Mouse (Mus musculus) embryonic facial prominence, embryonic 15.5 days (tissue): ENCODE results near the gene Med9. TPM values are rescaled to one million over a fixed set of nuclear protein-coding genes. Genes with fewer than 3 reads are reported as not detected.
A peak's percentile ranks its signal among the peaks of the same experiment; 100 is the strongest.

ENCODE experiments used
- ATAC-seq: fragments of 200-750 bp; cut with Nextera tagmentation; 2 replicates; pipeline ENCODE4 v1.8.0; 2017; ENCODE audit warnings: low read depth, moderate TSS enrichment; ENCODE audit not compliant: insufficient number of reproducible peaks, low FRiP score, low TSS enrichment
- H3K27ac ChIP-seq: fragments of 300-500 bp; sonication (generic); replicated peaks from 2 replicates; pipeline ENCODE4 v1.5.1; 2015; ENCODE audit warnings: mild to moderate bottlenecking, inconsistent platforms
- H3K27me3 ChIP-seq: fragments of 300-500 bp; sonication (generic); 2 replicates; pipeline ENCODE4 v1.6.1; 2015; ENCODE audit warnings: inconsistent platforms
- H3K36me3 ChIP-seq: fragments of 300-500 bp; sonication (generic); 2 replicates; pipeline ENCODE4 v1.6.1; 2015; ENCODE audit warnings: mild to moderate bottlenecking, inconsistent platforms
- H3K4me1 ChIP-seq: fragments of 300-500 bp; sonication (generic); 2 replicates; pipeline ENCODE4 v1.6.1; 2015; ENCODE audit warnings: inconsistent platforms
- H3K4me2 ChIP-seq: fragments of 300-500 bp; sonication (generic); replicated peaks from 2 replicates; pipeline ENCODE4 v1.6.1; 2015; ENCODE audit warnings: mild to moderate bottlenecking, inconsistent platforms
- H3K4me3 ChIP-seq: fragments of 300-500 bp; sonication (generic); replicated peaks from 2 replicates; pipeline ENCODE4 v1.5.1; 2015; ENCODE audit warnings: mild to moderate bottlenecking, inconsistent platforms
- H3K9ac ChIP-seq: fragments of 300-500 bp; sonication (generic); 2 replicates; pipeline ENCODE4 v1.6.1; 2015; ENCODE audit warnings: inconsistent platforms
- H3K9me3 ChIP-seq: fragments of 300-500 bp; sonication (generic); replicated peaks from 2 replicates; pipeline ENCODE4 v1.6.1; 2016; ENCODE audit warnings: inconsistent platforms
- WGBS: fragments of 180-500 bp; shearing (Covaris S2); methylation state at CpG from one replicate; pipeline ENCODE4 v1.1.7; 2015; 5-methylcytosine and 5-hydroxymethylcytosine counted together
- polyA plus RNA-seq: library from polyadenylated mRNA; unstranded; fragments of >200 nt; fragmentation: Nextera tagmentation; extraction: Ambion mirVana; gene quantifications from 2 replicates; pipeline ENCODE4 v1.2.1, GENCODE M21; 2015

The Med9 gene
- polyA plus RNA-seq, 1 experiment from 2014 or later = 39.4 TPM

GRCm38 (mm10) chr11:59965227-59966101, 17.5 kb downstream of the Med9 start:
- peak; percentile 77 for ATAC-seq
- 24% methylated on average over 25 of the region's 25 CpGs for WGBS
- H3K27ac ChIP-seq = peak overlapping the region; percentile 68; the same call in 1 of the 2 replicates

GRCm38 (mm10) chr11:59966102-59966483, 18.1 kb downstream of the Med9 start:
- Histone ChIP-seq H3K36me3 (peaks cover 17% of the 10 kb centered on the region), H3K4me2 (no peak overlapping the region), H3K4me1 (peaks cover 33% of the 10 kb centered on the region), H3K4me3 (no peak overlapping the region), H3K9me3 (no peaks in the 10 kb centered on the region), H3K27ac (no peak overlapping the region), H3K9ac (no peak overlapping the region), H3K27me3 (peaks cover 28% of the 10 kb centered on the region)
- 60% methylated on average over 4 of the region's 4 CpGs for WGBS
- no peak for ATAC-seq

More at GRCm38 (mm10) chr11:59965227-59966101, 17.5 kb downstream of the Med9 start:
- no peaks in the 10 kb centered on the region for H3K9me3 ChIP-seq
- H3K4me1 ChIP-seq = peaks cover 37% of the 10 kb centered on the region
- H3K4me2 ChIP-seq = peak overlapping the region; percentile 97
- H3K4me3 ChIP-seq = peak overlapping the region; percentile 51
- H3K36me3 ChIP-seq = peaks cover 17% of the 10 kb centered on the region
- peaks cover 28% of the 10 kb centered on the region for H3K27me3 ChIP-seq
- peak overlapping the region; percentile 35 for H3K9ac ChIP-seq

- H3K9me3 ChIP-seq = no peaks in the 10 kb centered on the region
- no peak overlapping the region for H3K4me2 ChIP-seq
- no peak overlapping the region for H3K9ac ChIP-seq
- peaks cover 2% of the 10 kb centered on the region for H3K36me3 ChIP-seq
- no peak overlapping the region for H3K27ac ChIP-seq
- peaks cover 25% of the 10 kb centered on the region for H3K4me1 ChIP-seq
- WGBS = 88% methylated on average over 1 of the region's 1 CpGs
- H3K4me3 ChIP-seq = no peak overlapping the region
- H3K27me3 ChIP-seq = peaks cover 25% of the 10 kb centered on the region
- ATAC-seq = no peak
Measured at GRCm38 (mm10) chr11:59967765-59968164, 19.8 kb downstream of the Med9 start.

- Histone ChIP-seq H3K27me3 (0 out of 2 replicates have a peak, but pooled peaks cover 3% of the 10 kb centered on the region), H3K9me3 (no peaks in the 10 kb centered on the region), H3K4me3 (no peak overlapping the region), H3K9ac (no peak overlapping the region), H3K36me3 (no peaks in the 10 kb centered on the region), H3K4me2 (no peak overlapping the region), H3K4me1 (0 out of 2 replicates have a peak, but pooled peaks cover 3% of the 10 kb centered on the region), H3K27ac (no peak overlapping the region)
- peak; percentile 9; the same call in 1 of the 2 replicates for ATAC-seq
- 56% methylated on average over 5 of the region's 5 CpGs for WGBS
Measured at GRCm38 (mm10) chr11:59970780-59971179, 22.8 kb downstream of the Med9 start.

GRCm38 (mm10) chr11:59971691-59972090, 23.7 kb downstream of the Med9 start:
- no peak overlapping the region for H3K27ac ChIP-seq
- no peak overlapping the region for H3K4me3 ChIP-seq
- H3K4me2 ChIP-seq = no peak overlapping the region
- no peaks in the 10 kb centered on the region for H3K9me3 ChIP-seq
- H3K36me3 ChIP-seq = no peaks in the 10 kb centered on the region
- no peak for ATAC-seq
- H3K27me3 ChIP-seq = 0 out of 2 replicates have a peak, but pooled peaks cover 3% of the 10 kb centered on the region
- no peak overlapping the region for H3K9ac ChIP-seq
- 0 out of 2 replicates have a peak, but pooled peaks cover 3% of the 10 kb centered on the region for H3K4me1 ChIP-seq
- 54% methylated on average over 2 of the region's 2 CpGs for WGBS

- Histone ChIP-seq H3K27me3 (0 out of 2 replicates have a peak, but pooled peaks cover 3% of the 10 kb centered on the region), H3K36me3 (no peaks in the 10 kb centered on the region), H3K9me3 (no peaks in the 10 kb centered on the region), H3K27ac (no peak overlapping the region), H3K4me3 (no peak overlapping the region), H3K4me2 (no peak overlapping the region), H3K9ac (no peak overlapping the region), H3K4me1 (0 out of 2 replicates have a peak, but pooled peaks cover 3% of the 10 kb centered on the region)
- no peak for ATAC-seq
- WGBS = 80% methylated on average over 5 of the region's 5 CpGs
Measured at GRCm38 (mm10) chr11:59973389-59973788, 25.4 kb downstream of the Med9 start.

GRCm38 (mm10) chr11:59975241-59975640, 27.2 kb downstream of the Med9 start:
- no peaks in the 10 kb centered on the region for H3K36me3 ChIP-seq
- H3K27ac ChIP-seq = no peak overlapping the region
- no peak for ATAC-seq
- 42% methylated on average over 10 of the region's 10 CpGs for WGBS
- 0 out of 2 replicates have a peak, but pooled peaks cover 3% of the 10 kb centered on the region for H3K4me1 ChIP-seq
- no peak overlapping the region for H3K9ac ChIP-seq
- H3K27me3 ChIP-seq = no peaks in the 10 kb centered on the region
- H3K4me2 ChIP-seq = no peak overlapping the region
- H3K4me3 ChIP-seq = no peak overlapping the region
- no peaks in the 10 kb centered on the region for H3K9me3 ChIP-seq

- Histone ChIP-seq H3K27ac (no peak overlapping the region), H3K4me1 (peaks cover 4% of the 10 kb centered on the region; the same call in 1 of the 2 replicates), H3K4me2 (no peak overlapping the region), H3K27me3 (no peaks in the 10 kb centered on the region), H3K9me3 (no peaks in the 10 kb centered on the region), H3K4me3 (no peak overlapping the region), H3K9ac (no peak overlapping the region), H3K36me3 (no peaks in the 10 kb centered on the region)
- ATAC-seq = no peak
- 79% methylated on average over 5 of the region's 5 CpGs for WGBS
Measured at GRCm38 (mm10) chr11:59977831-59978230, 29.8 kb downstream of the Med9 start.

GRCm38 (mm10) chr11:59989406-59989805, 41.4 kb downstream of the Med9 start:
- 56% methylated on average over 1 of the region's 1 CpGs for WGBS
- H3K27ac ChIP-seq = no peak overlapping the region
- no peak for ATAC-seq

GRCm38 (mm10) chr11:59991365-59991764, 43.4 kb downstream of the Med9 start:
- H3K4me1 ChIP-seq = peaks cover 10% of the 10 kb centered on the region; the same call in 1 of the 2 replicates
- no peak overlapping the region for H3K4me2 ChIP-seq
- no peak overlapping the region for H3K4me3 ChIP-seq
- ATAC-seq = no peak
- 58% methylated on average over 8 of the region's 8 CpGs for WGBS
- no peak overlapping the region for H3K27ac ChIP-seq
- H3K36me3 ChIP-seq = no peaks in the 10 kb centered on the region
- no peaks in the 10 kb centered on the region for H3K9me3 ChIP-seq
- no peaks in the 10 kb centered on the region for H3K27me3 ChIP-seq
- H3K9ac ChIP-seq = no peak overlapping the region

More at GRCm38 (mm10) chr11:59989406-59989805, 41.4 kb downstream of the Med9 start:
- Histone ChIP-seq H3K36me3 (no peaks in the 10 kb centered on the region), H3K4me3 (no peak overlapping the region), H3K9me3 (no peaks in the 10 kb centered on the region), H3K4me2 (no peak overlapping the region), H3K4me1 (peaks cover 10% of the 10 kb centered on the region; the same call in 1 of the 2 replicates), H3K9ac (no peak overlapping the region), H3K27me3 (no peaks in the 10 kb centered on the region)

- peaks cover 8% of the 10 kb centered on the region; the same call in 1 of the 2 replicates for H3K4me1 ChIP-seq
- no peaks in the 10 kb centered on the region for H3K36me3 ChIP-seq
- ATAC-seq = no peak
- 67% methylated on average over 9 of the region's 9 CpGs for WGBS
- no peak overlapping the region for H3K4me2 ChIP-seq
- no peaks in the 10 kb centered on the region for H3K9me3 ChIP-seq
- no peak overlapping the region for H3K9ac ChIP-seq
- H3K27me3 ChIP-seq = no peaks in the 10 kb centered on the region
- no peak overlapping the region for H3K27ac ChIP-seq
- no peak overlapping the region for H3K4me3 ChIP-seq
Measured at GRCm38 (mm10) chr11:59994318-59994717, 46.3 kb downstream of the Med9 start.
